Mouse (Mus musculus) G1E (cell line): ENCODE measurements around the gene Rasal3. TPM values are rescaled to one million over a fixed set of nuclear protein-coding genes. Genes with fewer than 3 reads are reported as not detected.

Experiments used
- ATAC-seq: 2 replicates; pipeline ENCODE4 v1.8.0; 2016; ENCODE audit warnings: mild to moderate bottlenecking; ENCODE audit not compliant: insufficient number of reproducible peaks, poor library complexity, low FRiP score, severe bottlenecking; ENCODE audit errors: extremely low read depth
- DNase-seq: peaks from one replicate; pipeline ENCODE4 v3.0.0; 2012; ENCODE audit warnings: low spot score
- H3K27me3 ChIP-seq: 2 replicates; pipeline ENCODE4 v1.6.1; 2012; ENCODE audit warnings: mild to moderate bottlenecking, low read length, inconsistent platforms; ENCODE audit not compliant: insufficient read depth
- H3K36me3 ChIP-seq: replicated peaks from 2 replicates; pipeline ENCODE3; 2012; ENCODE audit warnings: mild to moderate bottlenecking, inconsistent platforms
- H3K4me1 ChIP-seq: 2 replicates; pipeline ENCODE4 v1.6.1; 2012; ENCODE audit warnings: low read depth, low read length, inconsistent platforms, mixed read lengths; ENCODE audit not compliant: insufficient read depth
- H3K4me3 ChIP-seq: 2 replicates; pipeline ENCODE4 v1.5.1; 2012; ENCODE audit warnings: low read depth, mild to moderate bottlenecking, inconsistent platforms, low read length, moderate library complexity, mixed read lengths
- H3K9me3 ChIP-seq: replicated peaks from 2 replicates; pipeline ENCODE4 v1.6.1; 2012; ENCODE audit warnings: inconsistent platforms
- CTCF ChIP-seq: IDR thresholded peaks from 2 replicates; pipeline ENCODE4 v1.5.1; 2012; ENCODE audit warnings: low read depth, low read length, inconsistent platforms, mixed read lengths
- GATA1 ChIP-seq: IDR thresholded peaks from 2 replicates; pipeline ENCODE4 v1.6.1; 2012; ENCODE audit warnings: borderline replicate concordance, low read length, inconsistent platforms, mixed read lengths
- GATA2 ChIP-seq: IDR thresholded peaks from 2 replicates; pipeline ENCODE4 v1.6.1; 2012; ENCODE audit warnings: low read depth, low read length, inconsistent platforms, borderline replicate concordance
- POLR2AphosphoS5 ChIP-seq: IDR thresholded peaks from 2 replicates; pipeline ENCODE4 v1.6.1; 2012; ENCODE audit warnings: low read depth, low read length, inconsistent platforms; ENCODE audit not compliant: insufficient replicate concordance
- TAL1 ChIP-seq: conservative IDR thresholded peaks from 2 replicates; pipeline ENCODE4 v1.6.1; 2012; ENCODE audit warnings: low read depth, low read length, inconsistent platforms, mixed read lengths
- polyA plus RNA-seq: library from polyadenylated mRNA; stranded (reverse); fragments of >175 nt; gene quantifications from 2 replicates; pipeline ENCODE4 v1.2.3, GENCODE M21; 2012
- total RNA-seq, 2 experiments: library from RNA; stranded (forward) in 1 of 2; stranded (reverse) in 1 of 2; fragments of 200-1000 nt in 1 of 2; fragments of >200 nt in 1 of 2; fragmentation: Nextera tagmentation in 1 of 2; gene quantifications; 2 replicates each; pipeline ENCODE4 v1.2.3; 2014 to 2017

Rasal3 gene
- total and polyA plus RNA-seq, 3 experiments = 0.86 to 6.5 (median 2.9) TPM

GRCm38 (mm10) chr17:32383661-32384060 lies 19.7 kb downstream of the Rasal3 start:
- no peak for ATAC-seq
- TF ChIP-seq TAL1 (no peak), CTCF (no peak), GATA1 (no peak), GATA2 (no peak), POLR2AphosphoS5 (no peak)

GRCm38 (mm10) chr17:32382576-32382975 lies 20.8 kb downstream of the Rasal3 start:
- no peaks in the 10 kb centered on the region for H3K9me3 ChIP-seq
- H3K36me3 ChIP-seq = no peaks in the 10 kb centered on the region
- H3K4me3 ChIP-seq = no peak overlapping the region
- no peak for TF ChIP-seq GATA2
- TF ChIP-seq POLR2AphosphoS5 = no peak
- no peak for TF ChIP-seq GATA1
- peaks cover 24% of the 10 kb centered on the region for H3K27me3 ChIP-seq
- ATAC-seq (no peak), DNase-seq (no peak)
- peaks cover 11% of the 10 kb centered on the region; the same call in 1 of the 2 replicates for H3K4me1 ChIP-seq

More at GRCm38 (mm10) chr17:32383661-32384060, 19.7 kb downstream of the Rasal3 start:
- Histone ChIP-seq H3K9me3 (no peaks in the 10 kb centered on the region), H3K36me3 (no peaks in the 10 kb centered on the region), H3K27me3 (peaks cover 17% of the 10 kb centered on the region), H3K4me3 (no peak overlapping the region), H3K4me1 (peaks cover 20% of the 10 kb centered on the region)
- no peak for DNase-seq

GRCm38 (mm10) chr17:32378786-32379185 lies 24.6 kb downstream of the Rasal3 start:
- Histone ChIP-seq H3K4me3 (no peak overlapping the region), H3K9me3 (no peaks in the 10 kb centered on the region)
- DNase-seq = no peak

GRCm38 (mm10) chr17:32377137-32377536 lies 26.2 kb downstream of the Rasal3 start:
- Histone ChIP-seq H3K4me3 (no peak overlapping the region), H3K4me1 (peaks cover 7% of the 10 kb centered on the region), H3K27me3 (peaks cover 30% of the 10 kb centered on the region), H3K9me3 (no peaks in the 10 kb centered on the region), H3K36me3 (no peaks in the 10 kb centered on the region)
- ATAC-seq = no peak
- DNase-seq = no peak
- TF ChIP-seq POLR2AphosphoS5 (no peak), GATA2 (no peak), CTCF (no peak), GATA1 (no peak), TAL1 (no peak)

More at GRCm38 (mm10) chr17:32378786-32379185, 24.6 kb downstream of the Rasal3 start:
- TF ChIP-seq GATA2 = no peak
- TF ChIP-seq GATA1 = no peak
- no peak for TF ChIP-seq CTCF
- TF ChIP-seq TAL1 = no peak
- TF ChIP-seq POLR2AphosphoS5 = no peak
- Histone ChIP-seq H3K27me3 (peaks cover 35% of the 10 kb centered on the region), H3K4me1 (peaks cover 7% of the 10 kb centered on the region), H3K36me3 (no peaks in the 10 kb centered on the region)
- ATAC-seq = no peak

GRCm38 (mm10) chr17:32376475-32376874 lies 26.9 kb downstream of the Rasal3 start:
- Histone ChIP-seq H3K27me3 (peaks cover 27% of the 10 kb centered on the region), H3K4me1 (peaks cover 7% of the 10 kb centered on the region), H3K36me3 (no peaks in the 10 kb centered on the region), H3K4me3 (no peak overlapping the region), H3K9me3 (no peaks in the 10 kb centered on the region)
- no peak for TF ChIP-seq GATA1
- ATAC-seq (no peak), DNase-seq (no peak)

- ATAC-seq = no peak
- Histone ChIP-seq H3K4me1 (peaks cover 11% of the 10 kb centered on the region), H3K27me3 (no peaks in the 10 kb centered on the region; the same call in 1 of the 2 replicates), H3K36me3 (no peaks in the 10 kb centered on the region), H3K4me3 (no peak overlapping the region), H3K9me3 (no peaks in the 10 kb centered on the region)
- TF ChIP-seq GATA2 = no peak
- TF ChIP-seq GATA1 = no peak
- TF ChIP-seq CTCF = no peak
- TF ChIP-seq TAL1 = no peak
- no peak for TF ChIP-seq POLR2AphosphoS5
- DNase-seq = no peak
These were observed 34.3 kb downstream of the Rasal3 start for GRCm38 (mm10) chr17:32368991-32369578.
